ENCODE assay signal across 9 mouse cellular contexts in genomic region chr13:17837610-17838483, GRCm38 (mm10). TPM values are rescaled to one million over a fixed set of nuclear protein-coding genes. Genes with fewer than 3 reads are reported as not detected.
DNase-seq lines count a peak whose midpoint lies in the region; ATAC-seq and TF ChIP-seq lines count a peak whose summit lies in the region.
"Had no signal": no experiment of that assay in that cellular context is flagged by ENCODE, and none has a peak within 500 bp of the region (broad histone marks: within the 10 kb centered on the region; RNA-seq: fewer than 3 reads in every experiment).

No protein-coding gene starts in this region.

- peaks cover 10% of the 10 kb centered on the region; the same call in 1 of the 2 replicates for H3K27me3 ChIP-seq in G1E (ENCODE audit: insufficient read depth, low read length)
- H3K27me3 ChIP-seq: neural tube, embryonic 13.5 days had no signal

- ATAC-seq in G1E (ENCODE audit: extremely low read depth, insufficient number of reproducible peaks, low FRiP score, poor library complexity, severe bottlenecking) = no peak

- H3K9me3 ChIP-seq in G1E (replicated peaks) = no peaks in the 10 kb centered on the region
- H3K9me3 ChIP-seq: neural tube, embryonic 13.5 days had no signal

- H3K4me1 ChIP-seq in G1E (ENCODE audit: insufficient read depth, low read depth, low read length) = peaks cover 21% of the 10 kb centered on the region
- no peaks in the 10 kb centered on the region for H3K4me1 ChIP-seq in cortical plate, adult 2 months (ENCODE audit: control insufficient read depth, insufficient read depth, low read length)
- H3K4me1 ChIP-seq: neural tube, embryonic 13.5 days had no signal

- peak; percentile 47; the same call in 1 of the 2 replicates for TF ChIP-seq CTCF in G1E (IDR thresholded peaks at IDR 0.05; ENCODE audit: low read depth, low read length)
- TF ChIP-seq CTCF in cortical plate, adult 2 months (IDR thresholded peaks at IDR 0.05; ENCODE audit: extremely low read depth, insufficient read depth, low read length) = peak; percentile 77

- TF ChIP-seq POLR2A in cortical plate, adult 2 months (IDR thresholded peaks at IDR 0.05; ENCODE audit: extremely low read depth, insufficient read depth, low read length) = no peak

- no peak overlapping the region for H3K4me3 ChIP-seq in G1E (ENCODE audit: low read depth, low read length)
- no peak overlapping the region for H3K4me3 ChIP-seq in cortical plate, adult 2 months (ENCODE audit: insufficient read depth, low read length)
- H3K4me3 ChIP-seq: neural tube, embryonic 13.5 days had no signal

- H3K27ac ChIP-seq in cortical plate, adult 2 months (ENCODE audit: insufficient read depth, low read length) = no peak overlapping the region
- H3K27ac ChIP-seq: neural tube, embryonic 13.5 days had no signal

- DNase-seq in layer of hippocampus, adult 11-12 months (ENCODE audit: low spot score) = peak; percentile 19
- DNase-seq in layer of hippocampus, adult 9-11 months = no peak
- DNase-seq in G1E (ENCODE audit: low spot score) = no peak
- peak; percentile 49 for DNase-seq in heart, postnatal 4 days
- DNase-seq in layer of hippocampus, postnatal 10 days (ENCODE audit: low spot score in 2 of 2) = peak; percentile 45 to 67
- peak; percentile 52 for DNase-seq in mesoderm, embryonic 11.5 days (ENCODE audit: low read depth, low spot score)
- peak; percentile 37 for DNase-seq in yolk sac, embryonic 10.5 days (ENCODE audit: low spot score)

- no peaks in the 10 kb centered on the region for H3K36me3 ChIP-seq in G1E (replicated peaks)
- H3K36me3 ChIP-seq: neural tube, embryonic 13.5 days had no signal

RNA-seq across cellular contexts. Expression of gene Cdk13, which starts 33.0 kb away (rescaled TPM):
- total RNA-seq in G1E (2014; fragmentation: Nextera tagmentation) (166 and 181 TPM in 2 replicates), G1E (2017) (70.3 and 71.7 TPM in 2 replicates)
- polyA plus RNA-seq in G1E (2012) = 227 and 324 TPM in 2 replicates
- 30.3 and 32.1 TPM in 2 replicates for polyA plus RNA-seq in cortical plate, adult 2 months (2012; rRNA removed)
- total RNA-seq in heart, postnatal 4 days (2021) = 10 to 100 TPM; 40.8 to 42.3 TPM
- 10 to 100 TPM; 52.6 to 57.5 TPM for total RNA-seq in layer of hippocampus, postnatal 10 days (2021)

Comparison
In these comparisons a context has a peak if more than half of its experiments do, and no peak if none do; other contexts are left out.
1. DNase-seq: peak in layer of hippocampus, adult 11-12 months (single experiment), heart, postnatal 4 days (single experiment), layer of hippocampus, postnatal 10 days (2 of 2), mesoderm, embryonic 11.5 days (single experiment) and yolk sac, embryonic 10.5 days (single experiment); none in layer of hippocampus, adult 9-11 months (single experiment) and G1E (single experiment).